Mouse (Mus musculus): ENCODE measurements at regions not wholly inside any gene's neighbourhood (a gene's known extent, or its start where the extent isn't known, plus 50 kb on each side); places are given as distances from the start of the nearest gene placed in this dataset.
A peak's percentile ranks its signal among the peaks of the same experiment; 100 is the strongest.

DNA sequence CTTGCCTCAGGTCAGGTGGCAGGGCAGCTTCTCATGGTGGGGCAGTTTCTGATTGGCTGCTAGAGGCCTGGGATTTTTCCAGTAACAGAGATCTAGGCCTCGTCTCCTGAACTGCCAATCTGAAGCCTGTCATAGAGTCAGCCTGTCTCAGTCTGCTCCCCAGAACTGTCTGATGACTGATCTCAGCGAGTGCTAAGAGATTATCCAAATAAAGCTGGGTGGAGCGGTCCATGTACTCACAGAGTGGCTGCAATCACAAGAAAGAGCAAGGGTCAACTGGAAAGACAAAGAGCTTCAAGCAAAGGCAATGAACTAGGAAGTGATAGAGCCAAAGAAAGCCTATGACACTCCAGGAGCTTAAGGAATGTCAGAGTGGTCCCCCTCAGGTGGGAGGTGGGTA lies 354.7 kb downstream of the Rnf144a start:
- no peak for ATAC-seq (ENCODE audit: insufficient number of reproducible peaks, insufficient read depth, low FRiP score, low TSS enrichment)

DNA sequence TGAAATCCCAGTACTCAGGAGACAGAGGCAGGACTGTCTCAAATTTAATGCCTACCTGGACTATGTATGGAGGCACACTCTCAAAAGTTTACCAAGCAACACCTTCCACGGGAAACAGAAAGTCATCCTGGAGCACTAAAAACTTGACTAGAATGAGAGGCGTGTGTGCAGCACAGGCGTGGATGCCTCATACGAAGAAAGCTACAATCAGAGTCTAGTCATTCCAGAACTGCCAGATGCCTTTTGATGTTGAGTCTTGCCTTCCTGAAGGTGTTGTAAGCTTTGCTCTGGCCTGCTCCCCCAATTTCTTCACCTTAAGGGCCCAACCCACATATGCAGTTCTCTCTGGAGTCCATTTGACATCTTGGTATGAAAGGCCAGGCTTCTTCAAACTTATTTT lies 356.0 kb downstream of the Rnf144a start:
- Histone ChIP-seq H3K9ac (no peak overlapping the region), H3K9me3 (no peaks in the 10 kb centered on the region), H3K27me3 (no peaks in the 10 kb centered on the region), H3K4me3 (no peak overlapping the region), H3K4me2 (replicated peaks) (no peak overlapping the region), H3K27ac (no peak overlapping the region), H3K4me1 (no peaks in the 10 kb centered on the region), H3K36me3 (no peaks in the 10 kb centered on the region)
- 88% methylated on average over 4 of the region's 4 CpGs for WGBS
- ATAC-seq (ENCODE audit: insufficient number of reproducible peaks, insufficient read depth, low FRiP score, low TSS enrichment) = no peak

More for the DNA sequence above, 354.7 kb downstream of the Rnf144a start:
- H3K4me1 ChIP-seq = no peaks in the 10 kb centered on the region
- no peak overlapping the region for H3K9ac ChIP-seq
- no peak overlapping the region for H3K27ac ChIP-seq
- 23% methylated on average over 3 of the region's 3 CpGs for WGBS
- H3K36me3 ChIP-seq = no peaks in the 10 kb centered on the region
- H3K9me3 ChIP-seq = no peaks in the 10 kb centered on the region
- no peaks in the 10 kb centered on the region for H3K27me3 ChIP-seq
- no peak overlapping the region for H3K4me3 ChIP-seq
- no peak overlapping the region for H3K4me2 ChIP-seq (replicated peaks)

DNA sequence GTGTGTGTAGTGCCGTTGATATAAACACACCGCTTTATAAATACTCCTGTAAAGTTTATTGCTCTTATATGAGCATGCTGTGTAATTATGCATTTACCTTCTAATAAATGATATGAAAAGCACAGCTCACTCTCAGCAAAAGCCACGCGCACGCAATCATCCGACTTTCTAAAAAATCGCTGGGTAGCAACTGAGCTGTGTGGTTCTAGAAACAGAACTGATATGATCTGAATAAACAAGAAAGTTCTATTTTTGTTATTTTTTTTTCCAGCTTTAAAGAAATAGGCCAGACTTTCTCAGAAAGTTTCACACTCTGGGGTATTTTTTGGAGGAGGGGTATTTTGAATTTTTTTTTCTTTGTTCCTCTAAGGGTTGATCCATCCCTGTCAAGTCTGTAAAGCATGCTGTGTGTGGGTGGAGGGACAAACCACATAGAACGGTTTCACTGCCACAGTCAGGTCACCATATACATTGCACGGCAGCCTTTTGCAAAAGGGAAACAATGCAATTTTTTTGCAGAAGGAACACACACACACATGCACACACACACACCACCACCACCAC lies 357.5 kb downstream of the Rnf144a start:
- Histone ChIP-seq H3K4me2 (replicated peaks) (no peak overlapping the region), H3K9ac (no peak overlapping the region), H3K36me3 (no peaks in the 10 kb centered on the region), H3K27ac (no peak overlapping the region), H3K4me1 (no peaks in the 10 kb centered on the region), H3K27me3 (no peaks in the 10 kb centered on the region), H3K4me3 (no peak overlapping the region), H3K9me3 (no peaks in the 10 kb centered on the region)
- WGBS = 85% methylated on average over 9 of the region's 9 CpGs
- no peak for ATAC-seq (ENCODE audit: insufficient number of reproducible peaks, insufficient read depth, low FRiP score, low TSS enrichment)

DNA sequence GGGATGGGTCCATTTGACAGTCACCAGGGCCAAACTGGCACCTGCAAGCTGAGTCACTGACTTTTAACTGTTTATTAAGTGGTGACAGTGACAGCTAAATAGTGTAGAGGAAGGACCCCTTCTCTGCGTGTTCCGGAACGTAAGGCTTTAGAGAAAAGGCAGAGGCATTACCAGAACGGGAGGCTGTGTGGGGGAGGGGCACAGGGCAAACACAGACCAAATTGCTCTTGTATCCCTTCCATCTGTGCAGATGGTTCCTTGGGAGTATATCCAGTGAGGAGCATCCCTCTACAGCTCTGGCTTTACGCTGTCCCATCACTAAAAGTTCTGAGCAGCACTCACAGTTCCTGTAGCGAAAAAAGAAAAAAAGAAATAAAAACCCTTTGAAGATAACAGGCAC lies 368.1 kb downstream of the Rnf144a start:
- Histone ChIP-seq H3K9ac (no peak overlapping the region), H3K4me2 (replicated peaks) (no peak overlapping the region), H3K4me1 (no peaks in the 10 kb centered on the region), H3K36me3 (no peaks in the 10 kb centered on the region), H3K4me3 (no peak overlapping the region), H3K9me3 (no peaks in the 10 kb centered on the region), H3K27ac (no peak overlapping the region), H3K27me3 (no peaks in the 10 kb centered on the region)
- 84% methylated on average over 6 of the region's 6 CpGs for WGBS
- no peak for ATAC-seq (ENCODE audit: insufficient number of reproducible peaks, insufficient read depth, low FRiP score, low TSS enrichment)

DNA sequence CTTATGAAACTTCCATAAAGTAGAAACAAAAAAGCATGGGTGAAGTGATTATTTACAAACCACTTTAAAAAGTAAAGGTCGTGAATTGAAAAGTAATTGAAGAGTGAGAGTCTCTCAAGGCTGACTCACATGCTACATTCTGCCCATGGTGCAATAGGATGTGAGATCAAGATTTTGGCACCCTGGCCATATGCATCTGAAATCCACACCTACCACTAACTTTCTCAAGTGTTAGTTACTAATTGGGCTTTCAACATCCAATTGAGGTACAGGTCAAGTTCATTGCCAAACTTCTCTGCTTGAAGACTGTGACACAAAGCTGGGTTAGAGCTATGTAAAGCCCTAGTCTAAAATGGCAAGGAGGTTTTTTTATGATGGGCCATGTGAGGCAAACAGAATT lies 369.7 kb downstream of the Rnf144a start:
- Histone ChIP-seq H3K9me3 (no peaks in the 10 kb centered on the region), H3K27me3 (no peaks in the 10 kb centered on the region), H3K4me3 (no peak overlapping the region), H3K4me2 (replicated peaks) (no peak overlapping the region), H3K27ac (no peak overlapping the region), H3K36me3 (no peaks in the 10 kb centered on the region), H3K9ac (no peak overlapping the region), H3K4me1 (no peaks in the 10 kb centered on the region)
- WGBS = 83% methylated on average over 1 of the region's 1 CpGs
- ATAC-seq (ENCODE audit: insufficient number of reproducible peaks, insufficient read depth, low FRiP score, low TSS enrichment) = no peak

DNA sequence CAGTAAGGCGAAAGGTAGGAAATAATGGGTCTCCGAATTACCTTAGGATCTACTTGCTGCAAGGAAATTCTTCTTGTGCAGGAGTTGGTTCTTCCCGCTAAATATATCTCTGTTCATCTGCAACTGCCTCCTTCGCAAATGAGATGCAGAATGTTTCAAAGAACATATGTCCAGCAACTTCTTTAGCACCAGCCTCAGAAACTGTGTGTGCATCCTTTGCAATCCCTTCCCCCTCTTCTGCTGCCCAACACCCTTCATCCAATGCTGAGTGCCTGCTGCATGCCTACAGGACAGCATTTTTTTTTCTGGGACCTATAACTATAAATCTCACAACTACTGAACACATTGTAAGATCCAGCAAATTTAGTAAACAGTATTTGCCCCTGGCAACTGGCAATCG lies 402.1 kb downstream of the Rnf144a start:
- Histone ChIP-seq H3K4me2 (replicated peaks) (no peak overlapping the region), H3K9ac (no peak overlapping the region), H3K36me3 (no peaks in the 10 kb centered on the region), H3K27me3 (no peaks in the 10 kb centered on the region), H3K27ac (no peak overlapping the region), H3K9me3 (no peaks in the 10 kb centered on the region), H3K4me3 (no peak overlapping the region), H3K4me1 (no peaks in the 10 kb centered on the region)
- ATAC-seq (ENCODE audit: insufficient number of reproducible peaks, insufficient read depth, low FRiP score, low TSS enrichment) = no peak
- 85% methylated on average over 5 of the region's 5 CpGs for WGBS

DNA sequence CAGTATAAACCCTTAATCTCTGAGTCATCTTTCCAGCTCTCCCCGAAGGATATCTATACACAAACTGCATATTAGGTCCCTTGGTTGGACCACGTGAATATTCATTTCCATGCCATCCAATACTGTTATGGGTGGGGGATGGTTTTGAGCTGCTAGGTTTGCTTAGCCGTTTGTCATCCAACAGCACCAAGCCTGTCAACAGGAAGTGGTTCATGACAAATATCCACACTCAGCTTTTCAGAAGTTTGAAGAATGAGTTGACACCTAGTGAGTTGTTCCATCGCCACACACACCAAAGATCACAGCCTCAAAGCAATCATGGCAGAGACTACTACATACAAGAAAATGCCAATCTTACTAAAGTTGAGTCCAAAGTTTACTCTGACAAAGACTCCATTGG lies 421.0 kb downstream of the Rnf144a start:
- no peak for ATAC-seq (ENCODE audit: insufficient number of reproducible peaks, insufficient read depth, low FRiP score, low TSS enrichment)
- no peak overlapping the region for H3K27ac ChIP-seq
- no peaks in the 10 kb centered on the region for H3K4me1 ChIP-seq
- no peak overlapping the region for H3K9ac ChIP-seq
- no peaks in the 10 kb centered on the region for H3K36me3 ChIP-seq
- 86% methylated on average over 4 of the region's 4 CpGs for WGBS
- H3K9me3 ChIP-seq = no peaks in the 10 kb centered on the region
- H3K27me3 ChIP-seq = no peaks in the 10 kb centered on the region
- H3K4me3 ChIP-seq = no peak overlapping the region
- no peak overlapping the region for H3K4me2 ChIP-seq (replicated peaks)

DNA sequence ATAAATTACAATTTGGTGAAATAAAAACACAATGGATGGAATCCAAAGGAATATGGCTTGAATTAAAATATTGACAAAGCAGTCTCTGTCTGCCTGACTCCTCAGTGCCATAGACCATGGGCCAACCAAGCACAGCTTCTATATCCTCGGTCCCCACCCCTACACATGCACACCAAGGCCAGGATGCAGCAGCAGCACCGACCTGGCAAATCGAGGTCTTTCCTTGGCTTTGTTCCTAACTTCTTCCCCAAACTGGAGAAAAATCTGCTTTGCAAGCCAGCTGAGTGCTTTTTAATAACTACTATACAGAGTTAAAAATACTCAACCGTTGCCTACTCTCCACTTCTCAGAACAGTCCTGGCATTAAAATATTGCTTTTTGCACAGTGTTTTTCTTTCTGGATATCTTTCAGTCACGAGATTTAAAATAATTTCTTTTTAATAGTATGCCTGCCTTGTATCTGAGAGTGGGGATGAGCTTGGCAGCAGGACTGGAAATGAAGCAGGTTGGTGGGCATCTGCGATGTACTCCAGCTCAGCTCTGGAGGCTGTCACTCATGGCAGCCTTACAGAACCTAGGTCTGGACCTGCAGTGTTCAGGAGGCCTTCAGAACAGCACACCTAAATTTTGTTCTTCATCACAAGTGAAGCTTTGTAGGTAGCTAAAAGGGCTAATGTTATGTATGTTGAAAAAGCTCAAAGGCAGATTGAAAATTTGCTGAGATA lies 423.1 kb downstream of the Rnf144a start:
- Histone ChIP-seq H3K4me2 (replicated peaks) (no peak overlapping the region), H3K4me3 (no peak overlapping the region), H3K9ac (no peak overlapping the region), H3K27ac (no peak overlapping the region), H3K36me3 (no peaks in the 10 kb centered on the region), H3K4me1 (no peaks in the 10 kb centered on the region), H3K9me3 (no peaks in the 10 kb centered on the region), H3K27me3 (no peaks in the 10 kb centered on the region)
- no peak for ATAC-seq (ENCODE audit: insufficient number of reproducible peaks, insufficient read depth, low FRiP score, low TSS enrichment)
- 81% methylated on average over 6 of the region's 6 CpGs for WGBS

DNA sequence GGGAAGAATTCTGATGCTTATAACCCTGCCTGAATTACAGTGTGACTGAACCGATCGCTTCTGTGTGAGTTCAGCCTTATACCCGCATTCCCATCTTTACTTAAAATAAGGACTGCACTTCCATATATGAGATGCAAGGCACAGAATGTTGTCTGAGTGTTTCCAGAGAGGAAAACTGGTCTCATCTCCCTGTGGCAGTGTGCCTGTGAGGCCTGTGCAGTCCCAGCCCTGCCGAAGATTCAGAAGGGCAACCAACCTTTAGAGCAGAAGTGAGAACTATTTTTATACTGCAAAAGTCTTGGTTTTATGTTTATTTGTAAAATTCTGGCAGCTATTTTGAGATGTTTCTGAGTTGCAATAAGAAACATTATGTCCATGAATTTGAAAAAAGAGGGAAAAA lies 432.5 kb downstream of the Rnf144a start:
- no peak overlapping the region for H3K27ac ChIP-seq
- H3K4me2 ChIP-seq (replicated peaks) = no peak overlapping the region
- no peaks in the 10 kb centered on the region for H3K9me3 ChIP-seq
- 90% methylated on average over 4 of the region's 4 CpGs for whole genome bisulfite sequencing
- H3K27me3 ChIP-seq = no peaks in the 10 kb centered on the region
- no peak for ATAC-seq (ENCODE audit: insufficient number of reproducible peaks, insufficient read depth, low FRiP score, low TSS enrichment)
- no peak overlapping the region for H3K4me3 ChIP-seq
- no peaks in the 10 kb centered on the region for H3K36me3 ChIP-seq
- H3K9ac ChIP-seq = no peak overlapping the region
- H3K4me1 ChIP-seq = peaks cover 5% of the 10 kb centered on the region; the same call in 1 of the 2 replicates

DNA sequence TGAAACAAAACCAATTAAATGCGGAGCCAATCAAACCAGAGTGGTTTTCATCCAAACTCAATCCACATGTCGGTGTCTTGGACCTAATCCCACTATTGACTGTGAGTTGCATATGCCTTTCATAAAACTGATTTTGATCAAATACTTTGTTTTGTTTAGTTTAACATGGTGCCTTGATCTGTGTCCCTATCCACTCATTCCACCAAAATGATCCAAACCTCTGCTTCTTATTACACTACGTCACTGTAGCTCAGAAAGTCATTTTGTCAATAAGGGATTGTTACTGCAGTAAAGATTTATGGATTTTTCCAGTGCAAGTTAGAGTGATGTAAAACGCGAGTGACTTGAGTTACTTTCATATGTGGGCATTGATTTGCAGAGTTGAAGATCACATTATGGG lies 436.7 kb downstream of the Rnf144a start:
- H3K27me3 ChIP-seq = no peaks in the 10 kb centered on the region
- no peak overlapping the region for H3K4me2 ChIP-seq (replicated peaks)
- ATAC-seq (ENCODE audit: insufficient number of reproducible peaks, insufficient read depth, low FRiP score, low TSS enrichment) = 0 out of 2 replicates have a peak, but pooled peaks have one; percentile 67
- H3K4me3 ChIP-seq = no peak overlapping the region
- H3K9ac ChIP-seq = no peak overlapping the region
- H3K4me1 ChIP-seq = peaks cover 5% of the 10 kb centered on the region; the same call in 1 of the 2 replicates
- no peaks in the 10 kb centered on the region for H3K9me3 ChIP-seq
- H3K27ac ChIP-seq = no peak overlapping the region
- 53% methylated on average over 5 of the region's 5 CpGs for WGBS
- no peaks in the 10 kb centered on the region for H3K36me3 ChIP-seq

DNA sequence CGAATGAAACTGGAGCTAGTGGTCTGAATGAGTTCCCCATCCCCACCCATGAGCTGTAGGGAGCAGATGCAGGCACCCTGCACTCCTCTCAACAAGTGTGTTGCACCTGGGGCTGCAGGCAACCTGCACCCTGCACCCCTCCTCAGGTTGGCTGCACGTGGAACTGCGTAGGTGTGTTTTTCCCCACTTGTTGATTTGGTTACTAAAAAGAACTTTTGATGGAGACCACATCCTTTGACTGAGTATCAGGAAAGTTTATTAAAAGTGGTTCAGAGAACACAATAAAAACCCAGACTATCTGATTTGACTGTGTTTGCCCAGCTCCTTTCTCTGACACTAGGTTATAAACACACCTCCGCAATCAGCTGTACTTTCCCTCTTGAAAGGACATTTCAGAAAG lies 456.5 kb downstream of the Rnf144a start:
- no peak for ATAC-seq (ENCODE audit: insufficient number of reproducible peaks, insufficient read depth, low FRiP score, low TSS enrichment)
- H3K4me1 ChIP-seq = no peaks in the 10 kb centered on the region
- WGBS = 87% methylated on average over 4 of the region's 4 CpGs

DNA sequence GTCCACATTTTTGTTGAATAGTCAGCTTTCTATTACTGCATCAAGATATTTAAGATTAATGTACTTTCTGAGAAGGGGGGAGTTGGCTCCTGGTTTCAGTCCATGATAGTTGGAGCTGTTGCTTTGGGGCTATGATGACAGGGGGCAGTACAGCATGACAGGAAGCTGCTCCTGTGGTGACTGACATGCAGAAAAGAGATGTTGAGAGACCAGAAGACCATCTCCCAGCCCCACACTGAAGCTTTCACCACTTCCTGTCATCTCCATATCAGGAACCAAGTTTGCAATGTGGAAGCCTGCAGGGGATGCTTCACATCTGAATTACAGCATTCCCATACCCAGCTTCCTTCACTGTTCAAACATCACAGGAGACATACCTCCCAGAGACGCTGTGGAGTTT lies 457.5 kb downstream of the Rnf144a start:
- H3K9ac ChIP-seq = no peak overlapping the region
- no peaks in the 10 kb centered on the region for H3K4me1 ChIP-seq
- no peak overlapping the region for H3K4me3 ChIP-seq
- ATAC-seq (ENCODE audit: insufficient number of reproducible peaks, insufficient read depth, low FRiP score, low TSS enrichment) = no peak
- H3K27me3 ChIP-seq = no peaks in the 10 kb centered on the region
- H3K36me3 ChIP-seq = no peaks in the 10 kb centered on the region
- WGBS = 91% methylated on average over 1 of the region's 1 CpGs
- no peak overlapping the region for H3K27ac ChIP-seq
- no peaks in the 10 kb centered on the region for H3K9me3 ChIP-seq
- H3K4me2 ChIP-seq (replicated peaks) = no peak overlapping the region

More for the DNA sequence above, 456.5 kb downstream of the Rnf144a start:
- H3K27me3 ChIP-seq = no peaks in the 10 kb centered on the region
- H3K9me3 ChIP-seq = no peaks in the 10 kb centered on the region
- H3K9ac ChIP-seq = no peak overlapping the region
- H3K36me3 ChIP-seq = no peaks in the 10 kb centered on the region
- H3K4me3 ChIP-seq = no peak overlapping the region
- no peak overlapping the region for H3K4me2 ChIP-seq (replicated peaks)
- H3K27ac ChIP-seq = no peak overlapping the region

Measured in embryonic facial prominence, embryonic 12.5 days (tissue).